Mouse (Mus musculus): ENCODE data around the gene Tufm.

Gene Tufm

GRCm38 (mm10) chr7:126487052-126487483 is at the start of gene Tufm:
Tufm (plus strand) TSS chr7:126487361.
- DNase-seq (ENCODE audit: low spot score) = peak; percentile 95

- DNase-seq (ENCODE audit: low spot score) = no peak
These were observed 47.0 kb upstream of the Tufm start for GRCm38 (mm10) chr7:126440134-126440533.

GRCm38 (mm10) chr7:126443997-126444396 is 43.2 kb upstream of the Tufm start:
- DNase-seq (ENCODE audit: low spot score) = no peak

GRCm38 (mm10) chr7:126444536-126444935 is 42.6 kb upstream of the Tufm start:
- no peak for DNase-seq (ENCODE audit: low spot score)

- DNase-seq (ENCODE audit: low spot score) = no peak
These were observed 41.9 kb upstream of the Tufm start for GRCm38 (mm10) chr7:126445104-126445815.

- no peak for DNase-seq (ENCODE audit: low spot score)
These were observed 40.9 kb upstream of the Tufm start for GRCm38 (mm10) chr7:126446217-126446616.

- DNase-seq (ENCODE audit: low spot score) = no peak
These were observed 38.7 kb upstream of the Tufm start for GRCm38 (mm10) chr7:126448481-126448880.

- no peak for DNase-seq (ENCODE audit: low spot score)
These were observed 37.2 kb upstream of the Tufm start for GRCm38 (mm10) chr7:126449991-126450390.

- DNase-seq (ENCODE audit: low spot score) = no peak
These were observed 36.5 kb upstream of the Tufm start for GRCm38 (mm10) chr7:126450641-126451040.

- DNase-seq (ENCODE audit: low spot score) = no peak
These were observed 34.9 kb upstream of the Tufm start for GRCm38 (mm10) chr7:126452244-126452643.

- no peak for DNase-seq (ENCODE audit: low spot score)
These were observed 33.3 kb upstream of the Tufm start for GRCm38 (mm10) chr7:126453861-126454260.

GRCm38 (mm10) chr7:126455242-126455641 is 31.9 kb upstream of the Tufm start:
- DNase-seq (ENCODE audit: low spot score) = no peak

GRCm38 (mm10) chr7:126456382-126457266 is 30.5 kb upstream of the Tufm start:
- DNase-seq (ENCODE audit: low spot score) = no peak

- no peak for DNase-seq (ENCODE audit: low spot score)
These were observed 28.9 kb upstream of the Tufm start for GRCm38 (mm10) chr7:126458225-126458624.

GRCm38 (mm10) chr7:126458844-126459618 is 28.1 kb upstream of the Tufm start:
- DNase-seq (ENCODE audit: low spot score) = no peak

- no peak for DNase-seq (ENCODE audit: low spot score)
These were observed 26.4 kb upstream of the Tufm start for GRCm38 (mm10) chr7:126460623-126461399.

GRCm38 (mm10) chr7:126461626-126462025 is 25.5 kb upstream of the Tufm start:
- no peak for DNase-seq (ENCODE audit: low spot score)

GRCm38 (mm10) chr7:126463004-126463403 is 24.2 kb upstream of the Tufm start, which contains the start of gene Atp2a1:
Atp2a1 (minus strand) TSS chr7:126463108.
- DNase-seq (ENCODE audit: low spot score) = no peak

GRCm38 (mm10) chr7:126463547-126463946 is 23.6 kb upstream of the Tufm start:
- no peak for DNase-seq (ENCODE audit: low spot score)

GRCm38 (mm10) chr7:126464121-126464520 is 23.0 kb upstream of the Tufm start:
- no peak for DNase-seq (ENCODE audit: low spot score)

- DNase-seq (ENCODE audit: low spot score) = no peak
These were observed 22.3 kb upstream of the Tufm start for GRCm38 (mm10) chr7:126464836-126465235.

Measured in urinary bladder, postnatal 14 days (tissue).